Mouse (Mus musculus) embryonic fibroblast, embryonic 13.5 days (primary cell): ENCODE measurements at regions not wholly inside any gene's neighbourhood (a gene's known extent, or its start where the extent isn't known, plus 50 kb on each side); places are given as distances from the start of the nearest gene placed in this dataset.
"Not testable (repeated sequence)": the region's sequence is repeated elsewhere in the genome, so short reads cannot be mapped to it uniquely, and the experiment has no call there.

Experiments
- H3K27ac ChIP-seq: 2 replicates; pipeline ENCODE4 v1.5.1; 2012; ENCODE audit warnings: low read length, control low read depth, inconsistent platforms; ENCODE audit not compliant: insufficient read depth
- H3K4me1 ChIP-seq: 2 replicates; pipeline ENCODE4 v1.6.1; 2011; ENCODE audit warnings: low read length; ENCODE audit not compliant: control insufficient read depth, insufficient read depth
- H3K4me3 ChIP-seq: 2 replicates; pipeline ENCODE4 v1.5.1; 2011; ENCODE audit warnings: mild to moderate bottlenecking, control low read depth, low read length; ENCODE audit not compliant: insufficient read depth
- CTCF ChIP-seq: IDR thresholded peaks from 2 replicates; pipeline ENCODE4 v1.5.1; 2011; ENCODE audit warnings: mild to moderate bottlenecking, control low read depth, low read length, moderate library complexity, borderline replicate concordance; ENCODE audit not compliant: insufficient read depth
- POLR2A ChIP-seq: IDR thresholded peaks from 2 replicates; pipeline ENCODE4 v1.6.1; 2011; ENCODE audit warnings: low read depth, mild to moderate bottlenecking, control low read depth, low read length, moderate library complexity

DNA sequence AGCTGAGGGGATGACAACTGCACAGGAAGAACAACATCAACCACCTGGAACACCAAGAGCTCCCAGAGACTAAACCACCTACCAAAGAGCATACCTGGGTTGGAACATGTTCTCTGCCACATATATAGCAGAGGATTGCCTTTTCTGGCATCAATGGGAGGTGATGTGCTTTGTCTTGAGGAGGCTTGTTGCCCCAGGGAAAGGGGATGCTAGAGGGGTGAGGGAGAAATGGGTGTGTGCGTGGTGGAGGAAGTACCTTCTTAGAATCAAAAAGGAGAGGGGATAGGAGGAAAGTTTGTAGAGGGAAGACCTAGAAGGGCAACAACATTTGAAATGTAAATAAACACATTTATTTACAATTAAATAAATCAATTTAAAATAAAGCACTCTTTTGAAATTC, 358.5 kb upstream of the Pfkp start:
- H3K4me3 ChIP-seq, result no peak overlapping the region
- TF ChIP-seq CTCF, result no peak
- no peak for TF ChIP-seq POLR2A
- no peak overlapping the region for H3K27ac ChIP-seq
- no peaks in the 10 kb centered on the region for H3K4me1 ChIP-seq

GRCm38 (mm10) chr13:6998508-6999278, 350.1 kb upstream of the Pfkp start:
- H3K4me3 ChIP-seq, H3K4me1 ChIP-seq, H3K27ac ChIP-seq: not testable (repeated sequence)

- Histone ChIP-seq H3K4me3 (no peak overlapping the region), H3K27ac (no peak overlapping the region), H3K4me1 (no peaks in the 10 kb centered on the region)
- no peak for TF ChIP-seq POLR2A
- TF ChIP-seq CTCF, result no peak
These were observed 349.5 kb upstream of the Pfkp start for GRCm38 (mm10) chr13:6998094-6998493.

DNA sequence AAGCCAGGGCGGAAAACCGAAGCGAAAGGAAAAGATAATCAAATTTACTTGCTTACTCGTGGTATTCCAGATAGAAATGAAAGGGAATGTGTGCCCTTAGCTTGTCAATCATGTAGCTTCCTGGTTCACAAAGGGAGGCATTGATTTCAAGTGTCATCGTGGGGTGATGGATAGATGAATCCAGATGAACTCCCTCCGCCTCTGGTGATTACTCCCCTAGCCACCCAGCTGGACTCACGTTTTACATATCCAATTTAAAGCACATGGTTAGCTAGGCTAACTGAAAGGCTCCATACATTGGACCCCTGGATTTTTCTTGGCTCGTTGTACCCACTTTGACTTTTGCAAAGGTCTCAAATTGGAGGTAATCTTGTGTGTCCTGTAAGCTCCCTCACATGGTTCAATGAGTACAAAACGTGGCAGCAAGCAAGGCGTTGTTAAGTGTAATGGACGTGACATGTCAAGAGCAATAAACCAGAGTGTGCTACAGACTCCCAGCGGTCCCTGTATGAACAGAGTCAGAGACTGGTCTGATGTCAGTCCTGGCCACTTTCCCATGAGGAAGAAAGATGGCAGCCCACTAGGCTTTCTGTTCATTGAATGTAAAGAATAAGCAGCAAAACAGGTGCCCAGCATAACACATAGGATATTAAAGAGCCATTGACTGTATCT, 343.9 kb upstream of the Pfkp start:
- Histone ChIP-seq H3K4me1 (no peaks in the 10 kb centered on the region), H3K27ac (no peak overlapping the region), H3K4me3 (no peak overlapping the region)
- no peak for TF ChIP-seq POLR2A
- TF ChIP-seq CTCF, result no peak

- Histone ChIP-seq H3K4me1 (no peaks in the 10 kb centered on the region), H3K27ac (no peak overlapping the region), H3K4me3 (no peak overlapping the region)
- no peak for TF ChIP-seq CTCF
- TF ChIP-seq POLR2A, result no peak
These were observed 343.1 kb upstream of the Pfkp start for GRCm38 (mm10) chr13:6991714-6992113.

DNA sequence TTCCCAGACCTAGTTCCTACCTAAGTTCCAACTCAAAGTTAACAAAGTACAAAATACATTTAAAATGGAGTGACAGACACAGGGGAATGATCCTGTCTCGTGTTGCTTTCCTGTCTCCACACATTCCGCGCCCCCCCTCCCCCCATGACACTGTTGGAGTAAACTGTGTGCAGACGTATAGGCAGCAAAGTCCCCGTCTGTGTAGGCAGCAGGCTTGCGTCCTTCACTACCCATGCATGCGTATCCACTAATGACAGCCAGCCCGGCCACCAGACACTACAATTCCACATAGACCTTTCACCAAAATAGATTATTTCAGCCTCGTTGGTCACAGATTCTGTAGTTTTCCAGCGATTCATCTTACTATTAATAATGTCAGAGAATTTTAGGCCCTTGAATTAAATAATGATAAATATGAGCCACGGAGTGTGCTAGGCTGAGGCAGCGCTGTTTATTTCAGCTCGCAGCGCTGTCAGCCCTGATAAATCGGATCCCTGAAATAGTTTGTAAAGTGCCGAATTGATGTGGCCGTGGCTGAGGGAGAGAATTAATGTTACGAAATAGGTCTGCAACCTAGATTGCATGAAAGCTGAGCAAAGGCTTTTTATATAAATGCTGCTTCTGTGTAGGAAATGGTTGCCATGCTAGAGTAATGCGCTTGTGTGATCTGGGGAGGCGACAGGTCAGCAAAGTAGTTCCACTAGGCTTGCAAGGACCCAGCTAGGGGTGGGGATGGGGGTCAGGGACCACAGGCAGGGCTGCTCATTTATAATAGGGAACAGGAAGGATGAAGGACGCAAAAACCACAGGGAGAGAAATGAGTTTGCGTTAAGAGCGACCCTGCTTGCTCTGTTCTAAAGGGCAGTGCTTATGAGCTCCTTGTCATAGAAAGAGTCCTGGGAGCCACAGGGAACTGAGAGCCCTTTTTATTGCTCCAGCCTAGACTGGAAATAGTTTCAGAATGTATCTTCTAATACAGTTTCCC, 336.7 kb upstream of the Pfkp start:
- TF ChIP-seq CTCF (no peak), POLR2A (no peak)
- Histone ChIP-seq H3K27ac (no peak overlapping the region), H3K4me1 (no peaks in the 10 kb centered on the region), H3K4me3 (no peak overlapping the region)

DNA sequence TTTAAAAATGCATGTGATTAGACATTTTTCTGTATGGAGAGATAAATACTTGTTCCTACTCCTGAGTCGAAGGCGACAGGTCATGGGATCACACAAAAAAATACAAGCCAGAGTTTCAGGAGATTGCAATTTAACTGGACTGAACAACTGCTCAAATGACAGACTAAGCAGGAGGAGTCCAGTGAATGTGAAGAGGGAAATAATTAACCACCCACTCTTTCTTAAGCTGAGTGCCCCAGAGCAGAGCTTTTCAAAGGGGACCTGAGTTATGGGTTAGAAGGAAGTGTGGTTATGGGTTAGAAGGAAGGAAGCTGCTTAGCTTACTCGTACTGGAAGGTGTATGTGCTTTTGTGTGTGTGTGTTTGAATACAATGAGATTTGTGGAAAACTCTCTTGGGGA, 307.1 kb upstream of the Pfkp start:
- no peak overlapping the region for H3K4me3 ChIP-seq
- H3K4me1 ChIP-seq, result no peaks in the 10 kb centered on the region
- TF ChIP-seq CTCF (no peak), POLR2A (no peak)
- H3K27ac ChIP-seq, result no peak overlapping the region

- no peak for TF ChIP-seq POLR2A
- no peak for TF ChIP-seq CTCF
- Histone ChIP-seq H3K27ac (no peak overlapping the region), H3K4me1 (no peaks in the 10 kb centered on the region), H3K4me3 (no peak overlapping the region)
These were observed 275.6 kb upstream of the Pfkp start for GRCm38 (mm10) chr13:6924136-6924535.

DNA sequence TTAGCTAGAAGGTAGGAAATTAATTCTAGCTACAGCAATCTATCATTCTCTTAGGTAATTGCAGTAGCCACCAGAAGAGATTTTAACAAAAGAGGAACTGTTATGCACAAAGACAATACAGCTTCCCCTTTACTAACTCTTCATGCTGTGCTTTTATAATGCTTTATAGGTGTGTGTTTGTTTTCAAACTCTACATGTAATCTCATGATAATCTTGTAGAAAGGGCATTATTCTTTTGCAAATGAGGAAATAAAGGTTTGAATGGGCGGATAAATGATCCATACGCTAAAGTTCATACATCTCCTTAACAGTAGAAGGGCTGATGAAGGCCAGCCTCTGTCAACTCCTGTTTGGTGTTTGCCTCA, 273.8 kb upstream of the Pfkp start:
- H3K4me3 ChIP-seq, result no peak overlapping the region
- H3K27ac ChIP-seq, result no peak overlapping the region
- no peaks in the 10 kb centered on the region for H3K4me1 ChIP-seq
- TF ChIP-seq CTCF, result no peak
- no peak for TF ChIP-seq POLR2A
